Mouse (Mus musculus) ES-E14 (cell line): Measurements from ENCODE around the gene Sf3a2.

ENCODE experiments used
- HCFC1 ChIP-seq: IDR thresholded peaks from 2 replicates; pipeline ENCODE4 v1.6.1; 2012; ENCODE audit warnings: low read length, inconsistent platforms, borderline replicate concordance; ENCODE audit not compliant: insufficient read depth
- ZC3H11A ChIP-seq: IDR thresholded peaks from 2 replicates; pipeline ENCODE4 v1.6.1; 2012; ENCODE audit warnings: low read depth, mild to moderate bottlenecking, inconsistent platforms, low read length, borderline replicate concordance
- ZNF384 ChIP-seq: IDR thresholded peaks from 2 replicates; pipeline ENCODE4 v1.6.1; 2012; ENCODE audit warnings: low read depth, low read length, inconsistent platforms

- TF ChIP-seq ZC3H11A (no peak), ZNF384 (no peak), HCFC1 (peak; percentile 70; the same call in 1 of the 2 replicates)
These were observed 28.4 kb downstream of the Sf3a2 start, which contains the start of gene Oaz1 for GRCm38 (mm10) chr10:80826151-80827062.
